Mouse (Mus musculus) stomach, postnatal 0 days (tissue): ENCODE measurements at regions not wholly inside any gene's neighbourhood (a gene's known extent, or its start where the extent isn't known, plus 50 kb on each side); places are given as distances from the start of the nearest gene placed in this dataset.

Source experiments
- CTCF ChIP-seq: IDR thresholded peaks from 2 replicates; pipeline ENCODE4 v1.5.1; 2016; ENCODE audit warnings: antibody characterized with exemption, low read depth, mild to moderate bottlenecking, moderate library complexity
- EP300 ChIP-seq: optimal IDR thresholded peaks from 2 replicates; pipeline ENCODE3; 2016; ENCODE audit warnings: antibody characterized with exemption

- TF ChIP-seq CTCF (no peak), EP300 (no peak)
These were observed 791.5 kb upstream of the Api5 start for GRCm38 (mm10) chr2:95229386-95229785.
